Mouse (Mus musculus) MEL (cell line): ENCODE measurements around the gene Skap2.

Source experiments
- CTCF ChIP-seq, 3 experiments: IDR thresholded peaks in 2 of 3; conservative IDR thresholded peaks in 1 of 3; 2 replicates each; pipeline ENCODE4 v1.5.1; 2011 to 2012; ENCODE audit warnings: low read length in 3 of 3, low read depth in 2 of 3, mild to moderate bottlenecking in 2 of 3, improper control_type of control experiment in 1 of 3, inconsistent platforms in 1 of 3, mixed read lengths in 1 of 3, moderate library complexity in 1 of 3; ENCODE audit not compliant: control insufficient read depth in 1 of 3, insufficient read depth in 1 of 3, poor library complexity in 1 of 3, severe bottlenecking in 1 of 3
- GATA1 ChIP-seq: IDR thresholded peaks from 2 replicates; pipeline ENCODE4 v1.6.1; 2011; ENCODE audit warnings: low read depth, low read length, improper control_type of control experiment
- KAT2A ChIP-seq: conservative IDR thresholded peaks from 2 replicates; pipeline ENCODE4 v1.6.1; 2012; ENCODE audit warnings: low read depth, low read length, improper control_type of control experiment, inconsistent platforms
- MAX ChIP-seq: IDR thresholded peaks from 2 replicates; pipeline ENCODE4 v1.6.1; 2011; ENCODE audit warnings: low read length, improper control_type of control experiment
- POLR2A ChIP-seq, 2 experiments: IDR thresholded peaks; 2 replicates each; pipeline ENCODE4 v1.6.1; 2011 to 2012; ENCODE audit warnings: low read length in 2 of 2, mild to moderate bottlenecking in 2 of 2, control low read depth in 1 of 2, improper control_type of control experiment in 1 of 2, low read depth in 1 of 2, moderate library complexity in 1 of 2; ENCODE audit not compliant: control insufficient read depth in 1 of 2, insufficient read depth in 1 of 2, poor library complexity in 1 of 2
- POLR2AphosphoS2 ChIP-seq: IDR thresholded peaks from 2 replicates; pipeline ENCODE4 v1.6.1; 2011; ENCODE audit warnings: low read length, improper control_type of control experiment
- POLR2AphosphoS5 ChIP-seq: IDR thresholded peaks from 2 replicates; pipeline ENCODE4 v1.6.1; 2012; ENCODE audit warnings: low read depth, borderline replicate concordance, mild to moderate bottlenecking, inconsistent platforms, low read length, moderate library complexity, mixed read lengths
- USF1 ChIP-seq: IDR thresholded peaks from 2 replicates; pipeline ENCODE4 v1.6.1; 2014; ENCODE audit warnings: low read depth, mild to moderate bottlenecking, inconsistent platforms, low read length, improper control_type of control experiment, moderate library complexity

GRCm38 (mm10) chr6:52002676-52003075, 9.7 kb downstream of the Skap2 start:
- no peak for TF ChIP-seq GATA1
- TF ChIP-seq POLR2A (IDR thresholded peaks at IDR 0.05; ENCODE audit: control insufficient read depth in 1 of 2, insufficient read depth in 1 of 2, low read depth in 1 of 2, low read length in 2 of 2, poor library complexity in 1 of 2) = no peak
- peak in 1 of 3 experiments; percentile 32; a peak in 2 of 6 replicates for TF ChIP-seq CTCF (IDR thresholded peaks at IDR 0.05 in 2 of 3, conservative IDR thresholded peaks at IDR 0.05 in 1 of 3; ENCODE audit: control insufficient read depth in 1 of 3, insufficient read depth in 1 of 3, low read depth in 2 of 3, low read length in 3 of 3, poor library complexity in 1 of 3, severe bottlenecking in 1 of 3)
- no peak for TF ChIP-seq POLR2AphosphoS5
- no peak for TF ChIP-seq MAX
- TF ChIP-seq KAT2A = no peak
- no peak for TF ChIP-seq USF1
- TF ChIP-seq POLR2AphosphoS2 = no peak
